Mouse (Mus musculus) liver, postnatal 0 days (tissue): ENCODE data around the gene Znrf3. TPM values are rescaled to one million over a fixed set of nuclear protein-coding genes. Genes with fewer than 3 reads are reported as not detected.

Source experiments
- ATAC-seq: fragments of 200-750 bp; cut with Nextera tagmentation; 2 replicates; pipeline ENCODE4 v1.8.0; 2017; ENCODE audit warnings: mild to moderate bottlenecking, moderate library complexity
- DNase-seq: peaks from one replicate; pipeline ENCODE4 v3.0.0-alpha.2; 2016
- H3K27ac ChIP-seq: fragments of 300-500 bp; sonication (generic); 2 replicates; pipeline ENCODE4 v1.5.1; 2014; ENCODE audit warnings: antibody characterized with exemption, moderate library complexity, mild to moderate bottlenecking, low read depth
- H3K27me3 ChIP-seq: fragments of 300-500 bp; sonication (generic); 2 replicates; pipeline ENCODE4 v1.6.1; 2014; ENCODE audit warnings: low read length, control low read depth, mixed read lengths; ENCODE audit not compliant: insufficient read depth
- H3K36me3 ChIP-seq: fragments of 300-500 bp; sonication (generic); replicated peaks from 2 replicates; pipeline ENCODE4 v1.6.1; 2014; ENCODE audit warnings: mild to moderate bottlenecking, control low read depth, low read length, moderate library complexity, mixed read lengths; ENCODE audit not compliant: insufficient read depth
- H3K4me1 ChIP-seq: fragments of 300-500 bp; sonication (generic); 2 replicates; pipeline ENCODE4 v1.6.1; 2014; ENCODE audit warnings: antibody characterized with exemption, mild to moderate bottlenecking, control low read depth; ENCODE audit not compliant: insufficient read depth
- H3K4me2 ChIP-seq: fragments of 300-500 bp; sonication (generic); 2 replicates; pipeline ENCODE4 v1.6.1; 2014; ENCODE audit warnings: low read depth, mild to moderate bottlenecking, low read length, moderate library complexity, mixed read lengths
- H3K4me3 ChIP-seq: fragments of 300-500 bp; sonication (generic); 2 replicates; pipeline ENCODE4 v1.5.1; 2014; ENCODE audit warnings: low read depth, low read length
- H3K9ac ChIP-seq: fragments of 300-500 bp; sonication (generic); replicated peaks from 2 replicates; pipeline ENCODE4 v1.6.1; 2014; ENCODE audit warnings: mild to moderate bottlenecking, moderate library complexity
- H3K9me3 ChIP-seq: fragments of 300-500 bp; sonication (generic); 2 replicates; pipeline ENCODE4 v1.6.1; 2016; ENCODE audit warnings: mild to moderate bottlenecking, control low read depth, low read length, mixed read lengths
- CTCF ChIP-seq: sonication (generic); IDR thresholded peaks from 2 replicates; pipeline ENCODE4 v1.5.1; 2016; ENCODE audit warnings: antibody characterized with exemption, low read depth
- EP300 ChIP-seq: IDR thresholded peaks from 2 replicates; pipeline ENCODE4 v1.6.1; 2016; ENCODE audit warnings: antibody characterized with exemption, low read depth, mild to moderate bottlenecking
- WGBS: fragments of 180-500 bp; shearing (Covaris S2); extraction: QIAGEN DNeasy Blood & Tissue Kit; methylation state at CpG from one replicate; pipeline ENCODE4 v1.1.7; 2014; ENCODE audit not compliant: insufficient replicate concordance; 5-methylcytosine and 5-hydroxymethylcytosine counted together
- polyA plus RNA-seq: library from polyadenylated mRNA; unstranded; fragments of >200 nt; fragmentation: Nextera tagmentation; extraction: Ambion mirVana; gene quantifications from 2 replicates; pipeline ENCODE4 v1.2.1, GENCODE M21; 2015

Gene Znrf3
- polyA plus RNA-seq, 1 experiment from 2014 or later = 4.5 TPM

DNA sequence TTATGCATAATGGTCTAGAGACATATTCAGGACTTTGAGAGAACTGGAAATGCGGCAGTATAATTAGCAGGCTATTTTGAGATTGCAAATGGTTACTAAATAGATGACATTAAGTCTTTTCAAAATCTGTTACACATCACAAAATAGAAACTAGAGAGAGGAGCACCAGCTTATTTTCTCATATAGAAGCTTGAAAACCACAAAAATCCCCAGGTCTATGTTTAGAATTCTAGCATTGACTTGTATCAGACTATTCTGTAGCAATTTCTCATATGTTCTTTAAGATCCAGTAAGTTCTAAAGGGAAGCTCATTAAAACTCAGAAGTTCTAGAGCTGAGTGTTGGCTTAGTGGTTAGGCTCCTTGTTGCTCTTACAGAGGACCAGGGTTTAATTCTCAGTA lies 104.9 kb downstream of the Znrf3 start:
- WGBS = 80% methylated on average over 1 of the region's 1 CpGs
- H3K9ac ChIP-seq = no peak overlapping the region
- H3K4me1 ChIP-seq = peaks cover 5% of the 10 kb centered on the region
- H3K4me3 ChIP-seq = no peak overlapping the region
- TF ChIP-seq CTCF = no peak
- no peak for TF ChIP-seq EP300
- no peak for DNase-seq
- H3K4me2 ChIP-seq = no peak overlapping the region
- no peak overlapping the region for H3K27ac ChIP-seq
- H3K36me3 ChIP-seq = no peaks in the 10 kb centered on the region
- no peaks in the 10 kb centered on the region for H3K9me3 ChIP-seq
- ATAC-seq = no peak
- H3K27me3 ChIP-seq = no peaks in the 10 kb centered on the region

DNA sequence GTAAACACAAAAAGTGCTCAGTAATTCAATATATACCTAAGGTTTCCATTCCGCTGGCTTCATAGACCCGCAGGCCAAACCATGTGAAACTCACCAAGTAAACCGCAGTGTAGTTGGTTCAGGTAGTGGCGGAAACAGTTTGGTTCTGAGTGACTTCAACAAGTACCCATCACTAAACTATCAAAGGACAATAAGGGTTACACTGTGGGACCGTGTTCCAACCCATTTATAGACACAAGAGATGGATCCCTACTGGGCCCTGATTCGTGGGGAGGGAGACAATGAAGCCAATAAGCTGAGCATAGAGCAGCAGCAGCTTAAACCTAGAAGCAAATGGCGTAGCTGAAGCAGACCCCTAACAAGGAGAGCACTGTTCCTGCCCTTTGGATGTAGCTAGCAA lies 107.8 kb downstream of the Znrf3 start:
- 84% methylated on average over 7 of the region's 7 CpGs for WGBS
- no peaks in the 10 kb centered on the region for H3K36me3 ChIP-seq
- H3K9me3 ChIP-seq = no peaks in the 10 kb centered on the region
- H3K4me1 ChIP-seq = no peaks in the 10 kb centered on the region
- H3K4me3 ChIP-seq = no peak overlapping the region
- no peak for TF ChIP-seq EP300
- TF ChIP-seq CTCF = no peak
- no peak for DNase-seq
- no peak overlapping the region for H3K4me2 ChIP-seq
- no peak for ATAC-seq
- H3K9ac ChIP-seq = no peak overlapping the region
- H3K27ac ChIP-seq = no peak overlapping the region
- no peaks in the 10 kb centered on the region for H3K27me3 ChIP-seq

- Histone ChIP-seq H3K9me3 (no peaks in the 10 kb centered on the region), H3K27ac (no peak overlapping the region), H3K9ac (no peak overlapping the region), H3K4me3 (no peak overlapping the region), H3K4me2 (no peak overlapping the region), H3K4me1 (no peaks in the 10 kb centered on the region), H3K27me3 (no peaks in the 10 kb centered on the region), H3K36me3 (no peaks in the 10 kb centered on the region)
- ATAC-seq (no peak), DNase-seq (no peak)
- TF ChIP-seq EP300 (no peak), CTCF (no peak)
Measured at GRCm38 (mm10) chr11:5336269-5336668, 108.4 kb downstream of the Znrf3 start.

- Histone ChIP-seq H3K4me1 (no peaks in the 10 kb centered on the region), H3K36me3 (no peaks in the 10 kb centered on the region), H3K9me3 (no peaks in the 10 kb centered on the region), H3K27me3 (no peaks in the 10 kb centered on the region), H3K9ac (no peak overlapping the region), H3K4me2 (no peak overlapping the region), H3K27ac (no peak overlapping the region), H3K4me3 (no peak overlapping the region)
- DNase-seq = no peak
- no peak for ATAC-seq
- TF ChIP-seq EP300 (no peak), CTCF (no peak)
- WGBS = 87% methylated on average over 4 of the region's 4 CpGs
Measured at GRCm38 (mm10) chr11:5330851-5331250, 113.8 kb downstream of the Znrf3 start.

GRCm38 (mm10) chr11:5327693-5328092 lies 117.0 kb downstream of the Znrf3 start:
- Histone ChIP-seq H3K9ac (no peak overlapping the region), H3K36me3 (no peaks in the 10 kb centered on the region), H3K9me3 (no peaks in the 10 kb centered on the region), H3K4me1 (no peaks in the 10 kb centered on the region), H3K4me3 (no peak overlapping the region), H3K27me3 (no peaks in the 10 kb centered on the region), H3K4me2 (no peak overlapping the region), H3K27ac (no peak overlapping the region)
- TF ChIP-seq CTCF (peak; percentile 16; the same call in 1 of the 2 replicates), EP300 (no peak)
- no peak for DNase-seq
- 76% methylated on average over 1 of the region's 1 CpGs for WGBS
- no peak for ATAC-seq

GRCm38 (mm10) chr11:5326252-5326651 lies 118.4 kb downstream of the Znrf3 start:
- no peaks in the 10 kb centered on the region for H3K36me3 ChIP-seq
- no peak for TF ChIP-seq EP300
- H3K27ac ChIP-seq = no peak overlapping the region
- H3K27me3 ChIP-seq = no peaks in the 10 kb centered on the region
- ATAC-seq = no peak
- 78% methylated on average over 3 of the region's 3 CpGs for WGBS
- no peaks in the 10 kb centered on the region for H3K9me3 ChIP-seq
- H3K4me3 ChIP-seq = no peak overlapping the region
- no peak for DNase-seq
- H3K4me2 ChIP-seq = no peak overlapping the region
- H3K4me1 ChIP-seq = no peaks in the 10 kb centered on the region
- no peak overlapping the region for H3K9ac ChIP-seq

- no peak for ATAC-seq
- Histone ChIP-seq H3K27ac (no peak overlapping the region), H3K4me1 (no peaks in the 10 kb centered on the region), H3K27me3 (no peaks in the 10 kb centered on the region), H3K36me3 (no peaks in the 10 kb centered on the region), H3K4me2 (no peak overlapping the region), H3K4me3 (no peak overlapping the region), H3K9me3 (no peaks in the 10 kb centered on the region), H3K9ac (no peak overlapping the region)
- TF ChIP-seq EP300 (no peak), CTCF (no peak)
- no peak for DNase-seq
- WGBS = 80% methylated on average over 6 of the region's 6 CpGs
Measured at GRCm38 (mm10) chr11:5325217-5325616, 119.4 kb downstream of the Znrf3 start.
